Mouse (Mus musculus): Measurements from ENCODE around the gene Grin2a. TPM values are rescaled to one million over a fixed set of nuclear protein-coding genes. Genes with fewer than 3 reads are reported as not detected.

Gene Grin2a
- polyA plus RNA-seq, 1 experiment from 2014 or later = 2.9 TPM

DNA sequence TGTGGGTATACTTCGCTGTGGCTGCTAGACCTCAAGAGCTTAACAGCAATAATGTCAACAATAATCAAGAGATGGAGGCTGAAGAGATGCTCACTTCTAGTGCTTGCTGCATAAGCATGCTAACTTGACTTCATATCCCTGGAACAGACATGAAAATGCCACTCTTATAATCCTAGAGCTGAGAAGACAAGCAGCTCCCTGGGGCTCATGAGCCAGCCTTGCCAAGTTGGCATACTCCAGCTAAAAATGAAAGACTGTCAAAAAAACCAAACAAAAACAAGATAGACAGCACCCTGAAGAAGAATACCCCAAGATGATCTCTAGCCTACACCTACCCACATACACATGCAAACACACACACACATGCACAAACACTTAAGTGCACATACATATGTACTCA, 95.2 kb downstream of the Grin2a start:
- Histone ChIP-seq H3K9ac (no peak overlapping the region), H3K27me3 (no peaks in the 10 kb centered on the region), H3K4me2 (replicated peaks) (no peak overlapping the region), H3K4me1 (no peaks in the 10 kb centered on the region), H3K9me3 (replicated peaks) (no peaks in the 10 kb centered on the region), H3K27ac (no peak overlapping the region), H3K36me3 (no peaks in the 10 kb centered on the region), H3K4me3 (no peak overlapping the region)
- ATAC-seq (ENCODE audit: low FRiP score) = no peak
- 91% methylated on average over 1 of the region's 1 CpGs for WGBS

GRCm38 (mm10) chr16:9899176-9899575, 96.2 kb downstream of the Grin2a start:
- H3K9ac ChIP-seq = no peak overlapping the region
- H3K27me3 ChIP-seq = no peaks in the 10 kb centered on the region
- no peaks in the 10 kb centered on the region for H3K4me1 ChIP-seq
- H3K36me3 ChIP-seq = no peaks in the 10 kb centered on the region
- no peak overlapping the region for H3K4me2 ChIP-seq (replicated peaks)
- ATAC-seq (ENCODE audit: low FRiP score) = no peak
- no peak overlapping the region for H3K4me3 ChIP-seq
- no peaks in the 10 kb centered on the region for H3K9me3 ChIP-seq (replicated peaks)
- 73% methylated on average over 2 of the region's 2 CpGs for WGBS
- H3K27ac ChIP-seq = no peak overlapping the region

DNA sequence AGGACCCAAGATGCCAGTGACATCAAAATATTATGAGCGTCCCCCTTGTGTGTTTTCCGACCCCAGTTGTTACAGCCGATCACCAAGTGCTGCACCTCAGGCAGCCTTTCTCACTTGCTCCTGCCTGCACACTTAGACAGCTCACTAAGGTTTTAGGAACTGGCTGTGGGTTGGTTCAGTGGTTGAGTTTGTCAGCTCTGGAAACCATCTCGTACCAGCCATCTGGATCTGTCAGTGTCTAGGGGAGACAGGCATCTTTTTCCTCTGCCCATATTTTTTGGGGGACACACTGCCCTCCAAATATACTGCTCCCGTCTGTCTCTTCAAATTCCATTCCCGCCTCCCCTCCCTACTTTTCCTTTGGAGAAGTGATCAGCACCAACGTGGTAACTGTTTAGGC, 99.8 kb downstream of the Grin2a start:
- Histone ChIP-seq H3K27ac (no peak overlapping the region), H3K9me3 (replicated peaks) (no peaks in the 10 kb centered on the region), H3K4me3 (no peak overlapping the region), H3K4me2 (replicated peaks) (no peak overlapping the region), H3K36me3 (no peaks in the 10 kb centered on the region), H3K27me3 (no peaks in the 10 kb centered on the region), H3K9ac (no peak overlapping the region), H3K4me1 (no peaks in the 10 kb centered on the region)
- 77% methylated on average over 7 of the region's 7 CpGs for WGBS
- ATAC-seq (ENCODE audit: low FRiP score) = no peak

GRCm38 (mm10) chr16:9886155-9886554, 109.2 kb downstream of the Grin2a start:
- Histone ChIP-seq H3K36me3 (no peaks in the 10 kb centered on the region), H3K4me2 (replicated peaks) (no peak overlapping the region), H3K4me3 (no peak overlapping the region), H3K9me3 (replicated peaks) (no peaks in the 10 kb centered on the region), H3K27me3 (no peaks in the 10 kb centered on the region), H3K27ac (no peak overlapping the region), H3K4me1 (no peaks in the 10 kb centered on the region), H3K9ac (no peak overlapping the region)
- no peak for ATAC-seq (ENCODE audit: low FRiP score)
- 81% methylated on average over 4 of the region's 4 CpGs for WGBS

- Histone ChIP-seq H3K9ac (no peak overlapping the region), H3K9me3 (replicated peaks) (no peaks in the 10 kb centered on the region), H3K4me2 (replicated peaks) (no peak overlapping the region), H3K27me3 (no peaks in the 10 kb centered on the region), H3K4me3 (no peak overlapping the region), H3K4me1 (no peaks in the 10 kb centered on the region), H3K27ac (no peak overlapping the region), H3K36me3 (no peaks in the 10 kb centered on the region)
- no peak for ATAC-seq (ENCODE audit: low FRiP score)
- 95% methylated on average over 2 of the region's 2 CpGs for WGBS
Observed at GRCm38 (mm10) chr16:9884141-9884540, 111.2 kb downstream of the Grin2a start.

- no peak overlapping the region for H3K4me2 ChIP-seq (replicated peaks)
- H3K27ac ChIP-seq = no peak overlapping the region
- no peaks in the 10 kb centered on the region for H3K27me3 ChIP-seq
- no peak overlapping the region for H3K4me3 ChIP-seq
- ATAC-seq (ENCODE audit: low FRiP score) = no peak
- no peaks in the 10 kb centered on the region for H3K4me1 ChIP-seq
- H3K36me3 ChIP-seq = no peaks in the 10 kb centered on the region
- 90% methylated on average over 4 of the region's 4 CpGs for WGBS
- H3K9ac ChIP-seq = no peak overlapping the region
- H3K9me3 ChIP-seq (replicated peaks) = no peaks in the 10 kb centered on the region
Observed at GRCm38 (mm10) chr16:9882420-9882819, 112.9 kb downstream of the Grin2a start.

- Histone ChIP-seq H3K36me3 (no peaks in the 10 kb centered on the region), H3K4me1 (no peaks in the 10 kb centered on the region), H3K9ac (no peak overlapping the region), H3K9me3 (replicated peaks) (no peaks in the 10 kb centered on the region), H3K27me3 (no peaks in the 10 kb centered on the region), H3K4me2 (replicated peaks) (no peak overlapping the region), H3K4me3 (no peak overlapping the region), H3K27ac (no peak overlapping the region)
- WGBS = 74% methylated on average over 4 of the region's 4 CpGs
- no peak for ATAC-seq (ENCODE audit: low FRiP score)
Observed at GRCm38 (mm10) chr16:9873001-9873400, 122.4 kb downstream of the Grin2a start.

GRCm38 (mm10) chr16:9865710-9866109, 129.7 kb downstream of the Grin2a start:
- Histone ChIP-seq H3K4me2 (replicated peaks) (no peak overlapping the region), H3K4me3 (no peak overlapping the region), H3K27ac (no peak overlapping the region), H3K9ac (no peak overlapping the region), H3K27me3 (no peaks in the 10 kb centered on the region), H3K9me3 (replicated peaks) (0 out of 2 replicates have a peak, but pooled peaks cover 2% of the 10 kb centered on the region), H3K36me3 (no peaks in the 10 kb centered on the region), H3K4me1 (no peaks in the 10 kb centered on the region)
- ATAC-seq (ENCODE audit: low FRiP score) = no peak
- WGBS = 75% methylated on average over 3 of the region's 3 CpGs

DNA sequence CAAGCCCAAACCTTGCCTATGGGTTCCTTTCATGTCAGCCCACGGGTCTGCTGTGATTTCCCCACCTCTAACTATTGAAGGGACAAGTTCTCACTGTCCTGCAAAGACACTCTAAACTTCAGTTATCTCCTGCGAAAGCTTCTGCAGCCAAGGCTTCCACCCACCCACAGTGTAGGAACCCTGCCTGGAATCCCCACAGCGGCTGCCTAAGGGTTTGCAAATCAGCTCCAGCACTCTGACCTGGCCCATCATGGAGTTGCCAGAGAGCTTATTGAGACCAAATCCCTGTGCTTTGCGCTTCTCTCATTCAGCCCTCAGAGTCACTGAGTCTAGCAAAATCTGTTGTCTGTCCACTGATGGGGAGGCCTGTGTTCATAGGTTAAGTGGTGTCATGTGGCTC, 130.3 kb downstream of the Grin2a start:
- 82% methylated on average over 4 of the region's 4 CpGs for WGBS
- ATAC-seq (ENCODE audit: low FRiP score) = no peak

DNA sequence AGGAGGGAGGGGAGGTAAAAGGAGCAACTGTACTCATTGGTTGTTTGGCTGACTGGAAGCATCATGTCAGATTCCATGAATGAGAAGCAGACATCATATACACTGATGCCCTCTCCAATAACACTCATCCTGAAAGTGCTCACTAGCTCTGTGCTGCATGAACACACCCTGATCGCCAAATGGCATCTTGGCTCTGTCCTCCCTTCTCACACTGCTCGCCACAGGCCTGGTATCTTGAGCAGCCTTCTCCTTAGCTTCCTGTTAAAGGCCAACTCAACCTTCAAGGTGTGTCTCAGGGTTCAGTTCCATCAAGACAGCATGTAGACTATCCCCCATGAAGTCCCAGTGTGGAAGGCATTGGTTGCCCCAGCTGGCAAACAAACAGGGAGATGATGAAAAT, 137.6 kb downstream of the Grin2a start:
- Histone ChIP-seq H3K27ac (no peak overlapping the region), H3K27me3 (no peaks in the 10 kb centered on the region), H3K4me2 (replicated peaks) (no peak overlapping the region), H3K36me3 (no peaks in the 10 kb centered on the region), H3K9me3 (replicated peaks) (no peaks in the 10 kb centered on the region), H3K4me3 (no peak overlapping the region), H3K4me1 (no peaks in the 10 kb centered on the region), H3K9ac (no peak overlapping the region)
- 87% methylated on average over 2 of the region's 2 CpGs for WGBS
- no peak for ATAC-seq (ENCODE audit: low FRiP score)

More for the DNA sequence above, 130.3 kb downstream of the Grin2a start:
- Histone ChIP-seq H3K9me3 (replicated peaks) (0 out of 2 replicates have a peak, but pooled peaks cover 2% of the 10 kb centered on the region), H3K4me2 (replicated peaks) (no peak overlapping the region), H3K9ac (no peak overlapping the region), H3K4me3 (no peak overlapping the region), H3K4me1 (no peaks in the 10 kb centered on the region), H3K27ac (no peak overlapping the region), H3K36me3 (no peaks in the 10 kb centered on the region), H3K27me3 (no peaks in the 10 kb centered on the region)

DNA sequence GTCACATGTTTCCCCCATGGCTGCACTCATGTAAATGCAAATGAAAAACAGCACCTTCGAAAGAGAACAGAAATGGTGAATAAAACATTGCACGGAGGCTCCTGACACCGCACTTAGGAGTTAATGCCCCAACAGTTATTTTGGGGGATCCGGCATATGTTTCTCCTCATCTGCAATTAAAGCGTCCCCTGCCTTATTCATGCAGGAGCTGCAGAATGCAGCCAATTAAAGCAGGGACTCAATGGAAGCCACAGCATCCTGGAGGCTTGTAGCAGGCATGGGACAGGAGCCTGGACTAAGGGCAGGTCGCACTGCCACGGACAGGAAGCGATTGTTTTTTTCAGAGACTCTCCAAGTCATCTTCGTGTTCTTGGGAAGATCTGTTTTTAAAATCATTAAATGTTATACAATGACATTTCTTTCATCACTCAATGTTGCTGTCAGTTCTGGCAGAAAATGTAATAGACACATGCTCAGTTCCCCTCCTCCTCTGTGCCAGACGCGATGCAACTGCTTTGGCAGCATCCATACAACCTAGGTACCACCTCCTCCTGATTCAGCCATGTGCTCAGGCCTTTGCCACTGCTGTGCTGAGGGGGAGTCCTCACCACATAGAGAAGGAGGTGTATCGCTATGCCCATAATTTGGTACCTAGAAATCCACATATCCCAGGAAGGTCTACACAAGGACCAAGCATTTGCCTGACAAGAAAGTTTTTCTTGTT, 143.9 kb downstream of the Grin2a start:
- no peaks in the 10 kb centered on the region for H3K36me3 ChIP-seq
- no peak overlapping the region for H3K9ac ChIP-seq
- ATAC-seq (ENCODE audit: low FRiP score) = no peak
- H3K27ac ChIP-seq = no peak overlapping the region
- no peaks in the 10 kb centered on the region for H3K4me1 ChIP-seq
- no peaks in the 10 kb centered on the region for H3K9me3 ChIP-seq (replicated peaks)
- H3K27me3 ChIP-seq = no peaks in the 10 kb centered on the region
- no peak overlapping the region for H3K4me3 ChIP-seq
- H3K4me2 ChIP-seq (replicated peaks) = no peak overlapping the region
- 88% methylated on average over 12 of the region's 12 CpGs for WGBS

DNA sequence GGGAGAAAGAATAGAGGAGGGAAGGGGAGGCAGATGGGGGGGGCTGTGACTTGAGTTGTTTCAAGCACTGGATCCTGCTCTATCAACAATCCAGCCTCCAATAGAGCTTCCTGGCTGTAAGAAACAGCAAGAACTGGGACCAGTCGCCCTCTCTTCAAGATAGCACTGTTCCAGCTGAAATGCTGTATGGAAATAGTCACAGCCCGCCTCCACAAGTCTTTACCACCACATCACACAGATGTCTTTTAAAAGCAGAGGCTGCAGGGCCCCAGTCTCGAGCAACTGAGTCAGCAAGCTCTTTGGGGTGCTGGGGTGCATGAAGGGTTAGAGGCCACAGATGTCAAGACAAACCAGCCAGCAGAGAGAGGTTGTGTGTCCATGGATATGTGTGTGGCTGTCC, 153.9 kb downstream of the Grin2a start:
- 66% methylated on average over 3 of the region's 3 CpGs for WGBS
- Histone ChIP-seq H3K9ac (no peak overlapping the region), H3K4me3 (no peak overlapping the region), H3K4me2 (replicated peaks) (no peak overlapping the region), H3K4me1 (no peaks in the 10 kb centered on the region), H3K9me3 (replicated peaks) (no peaks in the 10 kb centered on the region), H3K27ac (no peak overlapping the region), H3K27me3 (no peaks in the 10 kb centered on the region), H3K36me3 (no peaks in the 10 kb centered on the region)
- ATAC-seq (ENCODE audit: low FRiP score) = no peak

DNA sequence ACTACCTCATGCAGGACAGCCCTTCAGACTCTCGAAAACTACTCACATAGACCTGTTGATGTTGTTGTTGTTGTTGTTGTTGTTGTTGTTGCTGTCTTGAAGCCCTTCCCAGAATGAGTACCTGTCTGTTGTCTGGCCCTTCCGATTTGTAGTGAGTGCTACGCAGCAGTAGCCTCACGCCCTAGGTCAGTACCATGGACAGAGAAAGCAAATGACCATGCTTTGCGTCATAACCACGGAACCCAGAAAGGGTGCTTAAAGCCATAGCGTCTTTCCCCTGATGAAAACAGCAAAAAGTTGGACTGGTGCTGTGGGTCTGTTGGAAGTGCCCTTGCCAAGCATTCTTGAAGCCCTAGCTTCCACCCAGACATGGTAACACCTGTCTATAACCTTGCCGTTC, 158.8 kb downstream of the Grin2a start:
- no peaks in the 10 kb centered on the region for H3K9me3 ChIP-seq (replicated peaks)
- H3K36me3 ChIP-seq = no peaks in the 10 kb centered on the region
- no peaks in the 10 kb centered on the region for H3K27me3 ChIP-seq
- no peak overlapping the region for H3K9ac ChIP-seq
- no peak overlapping the region for H3K4me2 ChIP-seq (replicated peaks)
- no peak for ATAC-seq (ENCODE audit: low FRiP score)
- WGBS = 50% methylated on average over 8 of the region's 8 CpGs
- H3K4me3 ChIP-seq = no peak overlapping the region
- no peak overlapping the region for H3K27ac ChIP-seq
- H3K4me1 ChIP-seq = no peaks in the 10 kb centered on the region
